Mouse (Mus musculus) urinary bladder, postnatal 10 days (tissue): Measurements from ENCODE around the gene Lpp.

ENCODE experiments used
- DNase-seq: peaks from one replicate; pipeline ENCODE4 v3.0.0; 2022; ENCODE audit warnings: low spot score

Lpp gene

DNA sequence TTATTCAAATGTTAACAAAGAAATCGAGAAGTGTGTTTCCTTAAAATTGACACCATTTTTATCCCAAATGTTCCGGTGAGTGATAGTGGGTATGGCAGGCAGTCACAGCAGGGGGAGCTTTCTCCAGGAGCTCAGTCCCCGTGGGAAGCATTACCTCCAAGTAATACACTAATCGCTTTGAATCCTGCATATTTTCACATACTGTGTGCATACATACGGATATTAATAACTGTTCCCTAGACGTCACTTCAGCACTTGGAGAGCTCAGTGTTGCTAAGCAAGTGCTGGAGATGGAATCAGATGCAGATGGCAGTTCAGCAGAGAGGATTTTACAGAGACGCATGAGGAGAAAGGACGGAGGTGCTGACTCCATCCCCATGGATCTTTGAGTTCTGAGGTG lies 487.4 kb downstream of the Lpp start:
- DNase-seq = no peak

DNA sequence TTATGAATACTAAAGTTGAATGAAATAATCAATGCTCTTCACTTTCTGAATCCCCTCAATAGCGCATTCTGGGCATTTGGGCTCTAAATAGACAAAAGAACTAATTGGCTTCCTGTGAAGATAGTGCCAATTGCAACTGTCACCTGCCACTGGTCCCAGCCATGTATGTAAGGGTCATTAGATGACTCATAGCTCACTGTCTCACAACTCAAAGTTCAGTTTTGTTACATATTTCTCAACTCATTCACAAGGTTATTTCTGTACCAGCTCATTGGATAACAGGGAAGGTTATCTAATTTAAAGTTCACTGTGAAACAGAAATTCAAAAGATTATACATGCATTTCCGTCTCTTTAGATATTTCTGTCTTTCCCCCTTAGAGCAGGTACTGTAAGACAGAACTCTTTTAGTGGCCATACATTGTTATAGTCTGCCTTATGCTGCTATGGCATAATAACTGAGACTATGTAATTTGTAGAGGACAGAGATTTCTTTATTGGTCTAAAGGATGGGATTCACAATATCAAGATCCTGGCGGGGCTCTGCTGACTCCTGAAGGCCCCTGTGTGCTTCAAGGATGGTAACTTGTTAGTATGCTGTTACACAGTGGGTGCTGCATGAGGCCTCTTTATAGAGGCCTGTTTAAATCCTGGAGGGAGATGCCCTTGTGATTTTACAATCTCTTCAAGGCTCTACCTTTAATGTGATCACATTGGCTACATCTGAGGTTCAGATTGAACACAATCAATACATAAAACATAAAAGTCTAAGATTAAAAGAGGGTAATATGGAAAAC lies 488.9 kb downstream of the Lpp start:
- no peak for DNase-seq

DNA sequence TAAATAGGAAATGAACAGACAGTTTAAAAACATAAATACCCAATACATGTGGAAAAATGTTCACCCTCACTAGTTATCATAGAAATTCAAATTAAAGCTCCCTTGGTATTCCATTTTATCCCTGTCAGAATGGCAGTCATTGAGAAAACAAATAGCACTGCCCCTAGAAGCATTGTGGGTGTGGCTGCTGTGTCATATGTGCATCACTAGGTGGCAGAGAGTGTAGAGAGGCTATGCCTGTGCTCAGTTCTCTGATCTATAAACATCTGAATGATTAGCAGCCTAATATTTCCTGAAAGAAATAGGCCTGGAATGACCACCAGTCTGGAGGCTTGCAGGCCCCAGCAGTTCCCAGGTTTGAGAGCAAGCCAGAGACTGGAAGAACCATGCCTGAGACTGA lies 490.7 kb downstream of the Lpp start:
- no peak for DNase-seq

DNA sequence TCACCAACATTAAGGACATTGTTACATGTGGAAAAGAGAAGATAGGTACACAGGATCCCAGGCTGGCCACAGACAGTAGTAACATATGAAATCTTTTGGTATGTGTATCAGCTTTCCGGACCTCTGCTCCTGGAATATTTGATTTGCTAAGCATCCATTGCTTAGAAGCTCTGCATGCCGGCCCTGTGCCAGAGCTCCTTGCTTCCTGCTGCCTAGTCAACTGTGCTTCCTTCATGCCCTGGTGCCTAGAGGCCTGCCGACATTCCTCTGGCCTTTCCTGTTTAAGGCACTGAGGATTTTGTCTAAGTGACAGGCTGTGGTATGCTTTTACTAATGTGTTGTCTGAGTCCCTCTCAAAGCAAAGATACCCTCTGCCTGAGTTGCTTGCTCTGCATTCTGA lies 493.0 kb downstream of the Lpp start:
- no peak for DNase-seq

DNA sequence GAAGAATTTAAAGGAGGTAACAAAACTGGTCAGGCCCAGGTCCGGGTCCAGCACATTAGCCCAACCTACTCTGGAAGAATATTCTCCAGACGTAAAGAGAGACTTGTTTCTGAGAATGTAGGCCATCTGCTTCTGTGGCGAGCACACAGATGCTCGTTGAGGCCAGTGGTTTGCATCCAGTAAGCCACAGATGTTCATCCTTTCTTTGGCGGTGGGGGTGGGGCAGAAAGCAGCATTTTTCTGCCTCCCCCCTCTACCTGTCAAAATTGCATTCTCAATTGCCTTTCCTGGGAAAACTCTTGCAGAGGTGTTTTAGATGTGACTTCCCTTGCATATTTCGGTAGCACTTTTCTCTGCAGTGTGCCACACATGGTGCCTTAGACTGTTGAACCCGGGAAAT lies 493.6 kb downstream of the Lpp start:
- no peak for DNase-seq

DNA sequence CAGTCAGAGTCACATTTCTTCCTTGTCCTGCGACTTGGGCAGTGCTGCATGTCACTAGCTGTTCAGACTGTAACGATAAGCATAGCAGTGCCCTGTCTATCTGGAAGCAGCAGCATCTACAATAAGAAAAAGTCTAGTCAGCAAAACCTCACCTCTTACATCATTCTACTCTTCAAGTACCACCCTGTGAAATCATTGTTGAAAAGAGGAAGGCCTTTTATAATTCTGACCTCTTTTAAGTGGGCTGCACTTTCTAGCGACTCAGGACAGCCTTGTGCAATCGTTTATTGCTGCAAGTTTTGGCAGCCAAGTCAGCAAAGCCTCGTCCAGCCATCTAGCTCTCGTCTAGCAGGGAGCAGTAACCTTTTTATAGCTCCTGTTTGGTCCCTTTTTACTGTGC lies 498.1 kb downstream of the Lpp start:
- no peak for DNase-seq

DNA sequence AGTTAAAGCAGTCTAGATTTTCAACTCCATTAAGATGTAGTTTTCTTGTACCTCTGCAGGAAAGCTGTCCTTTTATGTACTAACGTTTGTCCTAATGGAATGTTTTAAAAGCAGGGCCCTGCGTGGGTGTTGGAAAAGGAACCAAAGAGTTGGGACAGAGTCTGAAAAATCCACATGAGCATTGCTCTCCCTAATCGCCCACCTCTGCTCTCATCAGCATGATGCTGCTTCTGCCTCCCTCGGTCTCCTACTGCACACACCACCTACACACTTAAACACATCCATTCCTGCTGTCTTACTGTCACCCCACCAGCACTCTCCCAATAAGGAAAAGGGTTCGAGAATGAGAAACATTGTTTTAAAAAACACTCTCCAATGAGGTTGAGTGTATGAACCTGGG lies 501.9 kb downstream of the Lpp start:
- DNase-seq = no peak

DNA sequence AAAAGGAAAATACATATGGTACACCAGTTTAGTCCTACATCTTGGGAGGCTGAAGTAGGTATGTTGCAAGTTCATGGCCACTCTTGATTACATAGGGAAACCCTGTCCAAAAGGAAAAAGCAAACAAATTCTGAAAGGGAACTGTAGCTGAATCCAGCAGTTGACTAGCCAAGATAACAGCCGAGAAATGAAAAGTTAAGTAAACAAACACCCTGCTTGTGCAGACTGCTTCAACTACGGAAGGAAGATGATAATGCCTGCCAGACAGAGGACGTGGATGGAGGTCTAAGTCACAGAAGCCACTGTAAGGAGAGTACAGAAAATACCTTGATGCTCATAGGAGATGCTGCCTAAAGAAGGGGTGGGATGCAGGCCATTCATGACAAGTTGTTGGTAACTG lies 504.3 kb downstream of the Lpp start:
- DNase-seq = no peak

DNA sequence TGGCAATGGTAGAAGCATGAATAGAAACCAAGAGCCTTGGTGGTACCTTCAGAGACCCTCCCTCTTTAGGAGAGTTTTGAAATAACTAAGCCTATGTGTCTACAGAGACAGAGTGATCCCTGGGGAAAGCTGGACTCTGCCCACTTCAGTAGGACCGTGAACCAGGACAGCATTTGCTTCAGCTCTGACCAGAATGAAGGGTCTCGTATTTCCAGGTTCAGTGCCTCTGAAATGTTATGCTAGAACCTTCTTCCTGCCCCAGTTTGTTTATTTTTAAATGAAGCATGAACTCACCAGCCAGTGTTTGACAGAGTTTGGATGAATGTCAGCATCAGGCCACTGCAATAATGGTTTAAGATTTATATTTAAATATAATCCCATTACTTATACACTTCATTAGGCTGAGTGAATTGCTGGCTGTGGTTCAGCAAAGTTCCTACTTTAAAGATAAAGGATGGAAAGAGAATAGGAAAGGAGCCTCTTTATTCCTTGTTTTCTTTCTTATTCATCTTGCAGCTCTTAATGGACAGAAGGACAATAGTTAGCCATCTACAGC lies 507.0 kb downstream of the Lpp start:
- DNase-seq = no peak

DNA sequence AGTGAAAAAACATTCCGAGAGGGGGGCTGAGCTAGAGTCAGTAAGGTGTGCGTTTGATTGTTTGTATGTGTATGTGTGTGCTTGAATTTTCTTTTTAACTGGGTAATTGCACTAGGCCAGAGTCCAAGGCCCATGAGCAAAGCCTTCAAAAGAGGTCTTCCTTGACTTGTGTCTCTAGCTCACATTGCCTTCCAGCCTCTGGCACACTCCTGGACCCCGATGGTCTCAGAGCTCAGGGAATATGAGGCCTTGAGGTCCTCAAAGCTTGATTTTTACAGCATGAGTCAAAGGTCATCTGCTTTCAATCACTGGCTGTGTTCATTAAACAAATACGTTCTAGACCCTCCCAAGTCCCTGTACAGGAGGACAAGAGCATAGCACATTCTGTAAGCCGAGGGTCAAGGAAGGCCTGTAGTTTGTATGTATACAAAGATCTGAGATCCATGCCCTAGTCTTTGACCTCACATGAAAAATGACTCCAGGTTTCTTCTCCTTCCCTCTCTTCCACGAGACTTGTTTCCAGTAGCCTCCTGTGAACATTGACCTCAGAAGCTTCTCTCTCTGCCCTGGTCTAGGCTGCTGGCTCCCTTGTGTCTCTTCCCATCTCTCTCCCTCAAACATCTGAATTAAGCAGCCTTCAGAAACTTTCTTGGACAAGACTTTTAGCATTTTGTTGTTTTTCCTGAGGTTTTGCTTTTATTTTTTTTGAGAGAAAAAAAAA lies 508.0 kb downstream of the Lpp start:
- no peak for DNase-seq

DNA sequence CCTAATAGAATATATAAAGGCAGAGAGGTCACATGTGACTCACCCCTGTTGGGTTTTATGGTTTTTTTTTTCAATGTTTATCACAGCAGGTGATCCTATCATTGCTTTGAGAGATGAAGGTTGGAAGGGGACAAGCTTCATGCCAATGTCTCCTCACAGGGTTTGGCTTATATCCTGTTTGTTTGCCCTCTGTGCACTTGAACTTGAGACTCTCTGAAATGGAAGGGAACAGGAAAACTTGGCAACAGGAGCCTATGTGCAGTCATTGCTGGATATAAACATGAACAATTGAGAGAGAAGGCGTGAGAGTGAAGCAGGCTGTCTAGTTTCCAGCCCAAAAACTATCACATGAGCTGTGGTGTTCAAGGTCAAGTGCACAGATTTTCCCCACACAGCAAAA lies 508.8 kb downstream of the Lpp start:
- no peak for DNase-seq

DNA sequence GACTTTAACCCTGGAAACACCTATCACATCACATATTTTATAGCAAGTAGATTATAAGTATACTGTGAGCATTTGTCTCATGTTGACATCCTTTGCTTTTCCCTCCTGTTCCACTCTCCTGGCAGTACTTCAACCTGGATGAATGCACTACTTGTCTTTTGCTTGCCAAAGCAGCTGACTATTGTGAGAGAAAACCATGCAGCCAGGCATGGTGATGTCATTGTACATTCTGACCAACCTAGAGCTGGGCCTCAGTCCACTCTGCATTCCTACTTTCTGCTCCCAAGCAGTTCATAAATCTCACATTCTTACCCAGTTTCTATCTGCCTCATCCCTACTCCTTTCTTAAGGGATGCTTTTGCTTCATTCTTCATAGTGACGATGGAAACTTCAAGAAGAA lies 515.6 kb downstream of the Lpp start:
- no peak for DNase-seq

DNA sequence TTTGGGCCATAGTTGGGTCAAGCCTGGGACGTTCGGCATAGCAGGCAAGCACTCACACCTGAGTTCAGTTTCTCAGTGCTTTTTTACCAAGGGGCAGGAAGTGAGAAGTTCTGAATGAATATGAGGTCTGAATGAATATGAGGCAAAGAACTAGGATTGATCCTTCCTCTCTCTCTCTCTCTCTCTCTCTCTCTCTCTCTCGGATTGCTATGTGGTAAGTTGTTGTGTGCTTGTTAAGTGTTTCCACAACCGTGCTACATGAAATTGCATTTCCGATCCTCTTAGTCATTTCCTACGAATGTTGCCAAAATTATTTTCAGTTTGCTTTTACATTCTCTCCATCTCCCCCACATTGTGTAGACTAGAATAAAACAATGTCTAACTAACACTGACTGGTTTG lies 517.0 kb downstream of the Lpp start:
- DNase-seq = no peak

DNA sequence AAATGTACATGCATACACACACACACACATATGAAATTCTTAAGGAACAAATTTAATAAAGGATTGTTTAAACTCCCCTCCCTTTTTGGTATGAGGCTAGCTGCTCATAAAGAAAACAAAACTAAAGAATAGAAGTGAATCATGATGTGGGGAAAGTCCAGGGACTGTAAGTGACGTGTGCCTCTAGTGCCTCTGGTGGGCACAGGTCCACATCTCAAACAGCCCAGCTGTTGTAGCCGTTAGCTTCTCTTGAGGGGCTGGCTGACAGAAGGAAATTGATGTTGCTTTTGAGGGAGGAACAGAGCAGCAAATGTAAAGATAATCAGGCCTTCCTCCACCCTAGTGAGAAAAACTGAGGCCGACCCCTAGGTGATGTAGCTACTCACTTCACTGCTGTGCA lies 517.5 kb downstream of the Lpp start:
- DNase-seq = no peak

DNA sequence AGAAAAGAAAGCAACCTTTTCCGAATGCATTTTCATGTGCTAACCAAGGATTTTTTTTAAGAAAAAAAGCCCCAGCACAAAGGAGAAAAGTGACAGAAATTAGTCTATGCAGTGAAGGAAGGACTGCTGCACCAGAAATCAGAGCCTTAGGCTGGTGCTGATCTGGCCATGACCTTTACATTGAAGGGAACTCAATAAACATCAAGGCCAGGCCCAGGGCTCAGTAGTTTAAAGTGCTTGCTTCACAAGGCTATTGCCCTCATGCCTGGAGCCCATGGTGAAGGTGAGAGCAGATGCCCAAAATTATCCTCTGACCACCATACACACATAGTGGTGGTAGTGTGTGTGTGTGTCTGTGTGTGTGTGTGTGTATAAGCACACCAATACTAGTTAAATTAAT lies 519.1 kb downstream of the Lpp start:
- DNase-seq = no peak

DNA sequence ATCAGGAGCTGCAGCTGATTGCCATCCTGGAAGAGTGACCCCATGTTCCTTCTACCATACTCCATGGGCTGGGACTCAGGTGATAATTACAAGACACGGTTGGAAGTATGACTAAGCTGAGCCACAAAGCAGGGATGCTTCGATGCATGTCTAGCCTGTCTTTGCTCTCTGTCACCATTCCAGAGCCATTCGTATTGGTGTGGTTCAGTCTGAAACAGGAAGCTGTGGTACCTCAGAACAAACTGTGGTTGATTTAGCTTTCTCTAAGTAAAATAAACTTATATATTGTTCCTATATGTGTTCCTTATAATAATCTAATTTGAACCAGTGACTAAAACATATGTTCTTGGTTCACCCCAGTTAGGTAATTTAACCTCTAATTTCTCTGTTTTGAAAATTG lies 519.7 kb downstream of the Lpp start:
- DNase-seq = no peak

DNA sequence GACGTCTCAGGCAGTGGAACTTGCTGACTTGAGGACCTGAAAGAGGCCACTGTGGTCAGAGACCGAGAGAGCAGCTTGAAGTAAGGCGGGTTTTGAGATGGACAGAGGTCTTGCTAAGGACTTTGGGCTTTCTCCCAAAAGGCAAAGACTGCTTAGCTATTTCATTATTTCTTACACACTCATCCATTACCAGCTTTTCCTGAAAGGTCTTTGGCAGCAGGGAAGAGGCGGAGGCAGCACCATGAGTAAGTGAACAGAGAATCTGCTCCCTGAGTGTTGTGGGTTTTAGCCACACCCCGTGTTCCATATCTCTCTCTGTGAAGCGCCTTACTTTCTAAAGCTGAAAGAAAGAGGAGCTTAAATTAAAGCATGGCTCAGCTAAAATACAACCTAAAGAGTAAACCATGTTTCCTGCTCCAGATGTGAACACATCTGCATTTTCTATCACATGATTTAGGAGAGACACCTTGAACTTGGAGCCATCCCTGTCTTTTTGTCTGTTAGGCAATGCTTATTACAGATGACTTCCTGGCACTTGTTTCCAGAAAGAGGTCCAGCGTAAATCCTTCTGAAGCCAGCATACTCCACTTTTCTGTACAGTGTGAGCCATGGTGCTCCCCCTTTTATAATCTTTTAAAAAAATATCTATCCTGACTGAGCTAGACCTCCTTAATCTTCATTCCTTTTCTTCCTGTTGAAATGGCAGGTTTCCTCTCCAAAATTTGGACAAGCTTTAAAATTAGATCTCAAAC lies 520.5 kb downstream of the Lpp start:
- DNase-seq = no peak

DNA sequence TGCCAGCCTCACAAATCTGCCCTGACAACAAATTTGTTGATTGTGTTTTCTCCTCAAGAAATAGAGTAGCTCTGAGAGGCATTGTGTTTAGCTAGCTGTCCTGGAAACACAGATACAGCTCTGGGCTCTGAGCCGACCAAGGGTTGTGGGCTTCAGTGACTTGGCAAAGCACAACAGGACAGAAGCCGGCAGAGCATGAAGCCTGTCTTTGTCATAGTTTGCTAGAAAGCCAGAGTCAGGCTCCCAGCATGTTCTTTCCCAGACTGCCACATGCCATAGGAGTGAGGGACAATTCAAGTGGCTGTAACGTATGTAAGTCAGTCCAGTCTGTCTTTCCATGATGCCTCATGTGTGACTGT lies 521.1 kb downstream of the Lpp start:
- DNase-seq = no peak

DNA sequence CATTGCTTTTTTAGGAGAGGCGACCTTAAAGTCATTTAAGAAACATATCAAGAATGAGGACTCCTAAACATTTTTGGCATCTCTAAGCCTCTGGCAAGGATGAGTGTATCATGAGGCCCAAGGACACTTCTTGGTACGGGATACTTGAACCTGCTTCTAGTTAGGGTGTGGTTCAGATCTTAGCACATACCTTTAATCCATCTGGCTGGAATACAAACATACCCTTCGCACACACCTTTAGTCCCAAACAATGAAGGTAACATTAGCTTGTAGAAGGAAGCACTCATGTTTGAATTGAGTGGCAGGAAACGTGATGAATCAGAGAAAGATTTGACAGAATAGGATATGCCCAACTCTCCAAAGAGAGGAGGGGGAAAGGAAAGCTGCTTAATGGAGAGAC lies 522.2 kb downstream of the Lpp start:
- DNase-seq = no peak

DNA sequence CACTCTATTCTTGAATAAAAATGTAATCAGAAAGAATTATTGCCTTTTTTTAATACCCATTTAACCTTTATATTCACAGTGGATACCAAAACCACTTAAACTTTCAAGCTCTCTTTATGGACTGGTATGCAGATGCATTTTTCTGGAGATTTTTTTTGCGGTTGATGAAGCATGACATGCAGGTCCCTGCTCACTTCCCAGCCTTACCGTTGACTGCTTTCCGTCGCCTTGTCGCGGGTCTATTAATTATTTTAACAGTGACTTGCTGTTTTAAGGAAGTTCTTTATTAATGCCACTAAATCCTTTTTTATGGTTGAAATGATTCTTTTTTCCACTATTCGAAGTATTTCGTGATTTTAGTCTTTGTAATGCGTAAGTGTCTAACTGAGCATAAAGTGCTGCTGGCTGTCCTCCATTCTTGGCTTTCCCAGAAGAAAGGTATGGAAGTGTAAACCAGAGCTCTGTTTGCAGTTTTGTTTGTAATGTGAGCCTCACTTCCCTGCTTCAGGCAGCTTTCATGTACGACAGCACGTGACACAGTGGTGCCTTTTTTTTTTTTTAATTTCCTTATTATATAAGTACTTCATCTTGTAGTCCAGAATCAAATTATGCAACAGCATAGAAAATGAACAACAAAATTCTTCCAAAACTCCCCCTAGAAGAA lies 526.2 kb downstream of the Lpp start:
- no peak for DNase-seq

DNA sequence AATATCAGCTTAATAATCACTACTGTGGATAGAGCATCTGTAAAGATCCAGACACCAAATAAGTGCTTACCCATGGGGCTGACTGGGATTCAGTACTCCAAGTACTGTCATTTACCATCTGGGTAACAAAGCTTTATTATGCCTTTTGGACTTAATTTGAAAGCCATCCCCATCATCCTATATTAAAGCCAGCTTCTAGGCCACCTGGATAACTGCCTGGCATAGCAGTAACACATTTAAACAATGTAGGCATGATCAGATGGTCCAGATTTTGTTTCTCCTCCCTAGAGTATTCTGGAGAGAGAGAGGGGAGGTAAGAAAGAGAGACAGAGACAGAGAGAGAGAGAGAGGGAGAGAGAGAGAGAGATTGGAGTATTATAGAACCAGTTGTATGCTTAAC lies 536.8 kb downstream of the Lpp start:
- no peak for DNase-seq

DNA sequence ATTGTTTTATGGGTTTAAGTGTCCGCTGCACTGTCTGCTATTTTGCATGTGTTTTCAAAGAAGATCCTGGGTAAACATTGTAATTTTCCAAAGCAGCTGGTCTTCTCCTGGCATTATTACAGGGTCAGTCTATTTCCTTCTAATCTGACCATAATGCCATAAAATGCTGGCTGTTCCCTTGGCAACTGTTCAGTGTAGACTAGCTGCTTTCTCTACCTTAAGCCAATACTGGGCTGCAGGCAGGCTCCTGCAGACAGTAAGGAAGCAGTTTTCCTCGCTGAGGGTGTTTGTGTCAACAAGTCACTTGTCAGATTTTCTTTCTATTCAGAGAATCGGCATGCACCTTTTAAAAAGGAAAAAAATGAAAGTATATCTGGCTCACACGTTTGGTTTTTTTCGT lies 537.3 kb downstream of the Lpp start:
- no peak for DNase-seq
